Mouse (Mus musculus): ENCODE results near the gene Armc12.

- TF ChIP-seq CTCF (conservative IDR thresholded peaks at IDR 0.05; ENCODE audit: low read length) (no peak), NANOG (IDR thresholded peaks at IDR 0.05; ENCODE audit: borderline replicate concordance, low read length) (no peak)
Observed at GRCm38 (mm10) chr17:28513337-28513736, 17.3 kb upstream of the Armc12 start.

Data from E14TG2a.4 (cell line).